Mouse (Mus musculus) cortical plate, adult 2 months (tissue): ENCODE data around the gene Twf2. TPM values are rescaled to one million over a fixed set of nuclear protein-coding genes. Genes with fewer than 3 reads are reported as not detected.
"Not testable (repeated sequence)": the region's sequence is repeated elsewhere in the genome, so short reads cannot be mapped to it uniquely, and the experiment has no call there.

ENCODE experiments used
- H3K27ac ChIP-seq: fragments of 200-500 bp; 2 replicates; pipeline ENCODE4 v1.5.1; 2012; ENCODE audit warnings: low read length, control low read depth, inconsistent platforms; ENCODE audit not compliant: insufficient read depth
- H3K4me1 ChIP-seq: fragments of 200-500 bp; 2 replicates; pipeline ENCODE4 v1.6.1; 2011; ENCODE audit warnings: low read length; ENCODE audit not compliant: control insufficient read depth, insufficient read depth
- H3K4me3 ChIP-seq: fragments of 200-500 bp; 2 replicates; pipeline ENCODE4 v1.5.1; 2011; ENCODE audit warnings: mild to moderate bottlenecking, low read length, control low read depth; ENCODE audit not compliant: insufficient read depth
- CTCF ChIP-seq: fragments of 200-500 bp; IDR thresholded peaks from 2 replicates; pipeline ENCODE4 v1.5.1; 2011; ENCODE audit warnings: mild to moderate bottlenecking, control low read depth, low read length; ENCODE audit not compliant: insufficient read depth; ENCODE audit errors: extremely low read depth
- POLR2A ChIP-seq: fragments of 200-500 bp; IDR thresholded peaks from 2 replicates; pipeline ENCODE4 v1.6.1; 2011; ENCODE audit warnings: mild to moderate bottlenecking, low read length, control low read depth; ENCODE audit not compliant: insufficient read depth; ENCODE audit errors: extremely low read depth
- polyA plus RNA-seq: library from polyadenylated mRNA; depleted of rRNA; stranded (reverse); fragments of >200 nt; gene quantifications from 2 replicates; pipeline ENCODE4 v1.2.3, GENCODE M21; 2012

Twf2 gene
- polyA plus RNA-seq, 1 experiment, result 97.3 TPM

- TF ChIP-seq POLR2A (no peak), CTCF (no peak)
- Histone ChIP-seq H3K4me3 (no peak overlapping the region), H3K27ac (no peak overlapping the region)
Observed at GRCm38 (mm10) chr9:106167241-106167640, 35.7 kb upstream of the Twf2 start.

GRCm38 (mm10) chr9:106167703-106168102 lies 35.2 kb upstream of the Twf2 start:
- TF ChIP-seq POLR2A, result no peak
- TF ChIP-seq CTCF, result no peak
- Histone ChIP-seq H3K4me3 (no peak overlapping the region), H3K4me1 (no peaks in the 10 kb centered on the region; the same call in 1 of the 2 replicates), H3K27ac (no peak overlapping the region)

More at GRCm38 (mm10) chr9:106167241-106167640, 35.7 kb upstream of the Twf2 start:
- no peaks in the 10 kb centered on the region; the same call in 1 of the 2 replicates for H3K4me1 ChIP-seq

GRCm38 (mm10) chr9:106169006-106169405 lies 33.9 kb upstream of the Twf2 start:
- H3K4me1 ChIP-seq, H3K4me3 ChIP-seq, H3K27ac ChIP-seq: not testable (repeated sequence)

- Histone ChIP-seq H3K27ac (no peak overlapping the region), H3K4me3 (peak overlapping the region; percentile 100; the same call in 1 of the 2 replicates), H3K4me1 (peaks cover 4% of the 10 kb centered on the region; the same call in 1 of the 2 replicates)
- no peak for TF ChIP-seq CTCF
- no peak for TF ChIP-seq POLR2A
Observed at GRCm38 (mm10) chr9:106169917-106170316, 33.0 kb upstream of the Twf2 start.

GRCm38 (mm10) chr9:106170556-106171345 lies 32.2 kb upstream of the Twf2 start, which contains the start of gene Wdr82:
TSS of gene Wdr82 (plus strand) at chr9:106170928.
- Histone ChIP-seq H3K27ac (peak within 1 kb of the TSS; percentile 97), H3K4me1 (peaks cover 4% of the 10 kb centered on the region; the same call in 1 of the 2 replicates), H3K4me3 (peak within 1 kb of the TSS; percentile 100)
- TF ChIP-seq CTCF (no peak), POLR2A (peak; percentile 89)

- Histone ChIP-seq H3K4me1 (peaks cover 6% of the 10 kb centered on the region; the same call in 1 of the 2 replicates), H3K27ac (peak overlapping the region; percentile 97), H3K4me3 (peak overlapping the region; percentile 100)
- TF ChIP-seq CTCF, result no peak
- peak; percentile 38; the same call in 1 of the 2 replicates for TF ChIP-seq POLR2A
Observed at GRCm38 (mm10) chr9:106171346-106172158, 31.4 kb upstream of the Twf2 start.

- Histone ChIP-seq H3K27ac (no peak overlapping the region), H3K4me3 (peak overlapping the region; percentile 100), H3K4me1 (peaks cover 6% of the 10 kb centered on the region; the same call in 1 of the 2 replicates)
- TF ChIP-seq POLR2A (no peak), CTCF (no peak)
Observed at GRCm38 (mm10) chr9:106172527-106172926, 30.4 kb upstream of the Twf2 start.

- H3K4me1 ChIP-seq, result peaks cover 6% of the 10 kb centered on the region
- TF ChIP-seq CTCF (no peak), POLR2A (no peak)
- peak overlapping the region; percentile 100; the same call in 1 of the 2 replicates for H3K4me3 ChIP-seq
Observed at GRCm38 (mm10) chr9:106173363-106173762, 29.5 kb upstream of the Twf2 start.

GRCm38 (mm10) chr9:106175552-106176200 lies 27.2 kb upstream of the Twf2 start:
- peaks cover 7% of the 10 kb centered on the region for H3K4me1 ChIP-seq
- H3K4me3 ChIP-seq, result no peak overlapping the region
- no peak for TF ChIP-seq CTCF
- TF ChIP-seq POLR2A, result no peak
- no peak overlapping the region for H3K27ac ChIP-seq

More at GRCm38 (mm10) chr9:106173363-106173762, 29.5 kb upstream of the Twf2 start:
- H3K27ac ChIP-seq, result no peak overlapping the region
